Mouse (Mus musculus): ENCODE measurements at regions not wholly inside any gene's neighbourhood (a gene's known extent, or its start where the extent isn't known, plus 50 kb on each side); places are given as distances from the start of the nearest gene placed in this dataset.

DNA sequence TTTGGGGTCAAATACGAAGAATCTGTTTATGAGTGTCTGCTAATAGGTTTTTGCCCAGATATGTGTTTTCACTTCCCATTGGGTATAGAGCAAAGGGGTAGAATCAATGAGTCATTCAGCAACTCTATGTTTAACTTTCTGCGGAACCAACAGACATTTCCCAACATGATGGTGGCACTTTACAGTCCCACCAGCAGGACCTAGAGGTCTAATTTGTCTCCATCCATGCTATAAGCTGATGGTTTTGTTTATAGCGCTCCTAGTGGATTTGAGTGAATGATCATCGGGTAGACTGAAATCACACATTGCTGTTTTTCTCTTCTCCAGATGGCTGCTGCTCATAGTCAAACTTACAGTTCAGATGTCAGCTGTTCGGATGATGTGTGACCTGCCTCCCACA is 99.7 kb upstream of the Arid5b start:
- Histone ChIP-seq H3K36me3 (no peaks in the 10 kb centered on the region), H3K27ac (no peak overlapping the region)
- ATAC-seq (ENCODE audit: insufficient number of reproducible peaks, low FRiP score, low TSS enrichment, low read depth) = no peak

DNA sequence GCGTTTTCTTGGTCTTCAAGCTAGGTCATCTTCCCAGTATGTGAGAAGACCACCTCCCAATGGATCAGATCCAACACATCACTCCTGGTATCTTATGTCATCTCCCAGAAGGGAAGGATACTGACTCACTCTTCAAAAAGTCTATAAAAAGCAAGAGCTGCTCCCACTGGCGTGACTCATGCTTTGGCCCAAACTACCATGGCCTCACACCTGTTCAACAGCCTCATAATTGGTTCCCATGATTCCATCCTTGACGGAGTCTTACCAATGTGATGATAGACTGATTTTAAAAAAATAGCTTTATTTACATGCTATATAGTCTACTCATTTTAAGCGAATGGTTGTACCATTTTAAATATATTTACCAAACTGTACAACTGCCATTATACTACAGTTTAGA is 98.9 kb upstream of the Arid5b start:
- no peaks in the 10 kb centered on the region for H3K27me3 ChIP-seq
- 86% methylated on average over 4 of the region's 4 CpGs for WGBS
- ATAC-seq (ENCODE audit: insufficient number of reproducible peaks, low FRiP score, low TSS enrichment, low read depth) = no peak

More for the DNA sequence above, 99.7 kb upstream of the Arid5b start:
- H3K4me1 ChIP-seq = no peaks in the 10 kb centered on the region
- no peak overlapping the region for H3K4me2 ChIP-seq
- no peak overlapping the region for H3K4me3 ChIP-seq
- H3K9ac ChIP-seq = no peak overlapping the region
- H3K27me3 ChIP-seq = no peaks in the 10 kb centered on the region
- H3K9me3 ChIP-seq = no peaks in the 10 kb centered on the region
- WGBS = 85% methylated on average over 5 of the region's 5 CpGs

DNA sequence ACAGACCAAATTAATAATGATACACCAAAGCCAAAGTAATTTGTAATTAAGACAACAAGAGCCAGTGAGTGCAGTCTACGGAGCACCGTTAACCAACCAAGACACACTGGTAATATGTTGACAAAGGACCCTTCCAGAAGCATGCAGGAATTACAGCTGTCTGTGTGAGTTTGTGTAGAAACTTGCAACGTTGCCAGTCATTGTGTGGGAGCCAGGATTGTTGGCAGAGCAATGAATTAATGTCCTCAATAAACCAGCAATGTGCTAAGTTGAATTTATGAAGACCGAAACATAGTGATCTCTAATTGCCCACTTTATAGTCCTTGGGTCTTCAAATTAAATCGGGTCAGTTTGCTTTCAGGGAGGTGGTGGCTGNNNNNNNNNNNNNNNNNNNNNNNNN is 95.3 kb upstream of the Arid5b start:
- ATAC-seq (ENCODE audit: insufficient number of reproducible peaks, low FRiP score, low TSS enrichment, low read depth) = no peak
- Histone ChIP-seq H3K4me1 (no peaks in the 10 kb centered on the region), H3K36me3 (no peaks in the 10 kb centered on the region), H3K9me3 (no peaks in the 10 kb centered on the region), H3K9ac (no peak overlapping the region), H3K27ac (no peak overlapping the region), H3K27me3 (no peaks in the 10 kb centered on the region), H3K4me2 (no peak overlapping the region), H3K4me3 (no peak overlapping the region)
- WGBS = 62% methylated on average over 5 of the region's 5 CpGs

More for the DNA sequence above, 98.9 kb upstream of the Arid5b start:
- Histone ChIP-seq H3K36me3 (no peaks in the 10 kb centered on the region), H3K4me1 (no peaks in the 10 kb centered on the region), H3K4me3 (no peak overlapping the region), H3K27ac (no peak overlapping the region), H3K9me3 (no peaks in the 10 kb centered on the region), H3K4me2 (no peak overlapping the region), H3K9ac (no peak overlapping the region)

DNA sequence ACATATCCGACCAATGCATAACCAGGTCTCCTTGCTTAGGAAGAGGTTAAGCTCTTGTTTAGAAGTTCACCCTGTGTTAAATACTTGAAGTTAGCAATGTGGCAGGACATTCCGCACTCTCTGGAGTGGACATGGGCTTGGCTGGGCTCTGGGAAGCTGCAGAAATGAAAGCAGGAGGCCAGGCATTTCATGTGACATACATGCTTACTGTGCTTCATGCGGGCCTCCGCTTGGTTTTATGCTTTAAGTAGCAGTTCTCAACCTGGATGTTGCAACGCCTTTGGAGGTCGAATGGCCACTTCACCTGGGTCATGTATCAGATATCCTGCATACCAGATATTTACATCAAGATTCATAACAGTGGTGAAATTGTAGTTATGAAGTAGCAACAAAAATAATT is 93.2 kb upstream of the Arid5b start:
- Histone ChIP-seq H3K4me2 (no peak overlapping the region), H3K9ac (no peak overlapping the region), H3K4me3 (no peak overlapping the region), H3K9me3 (no peaks in the 10 kb centered on the region), H3K27ac (no peak overlapping the region), H3K4me1 (no peaks in the 10 kb centered on the region), H3K36me3 (no peaks in the 10 kb centered on the region), H3K27me3 (no peaks in the 10 kb centered on the region)
- 92% methylated on average over 6 of the region's 6 CpGs for WGBS
- ATAC-seq (ENCODE audit: insufficient number of reproducible peaks, low FRiP score, low TSS enrichment, low read depth) = no peak

DNA sequence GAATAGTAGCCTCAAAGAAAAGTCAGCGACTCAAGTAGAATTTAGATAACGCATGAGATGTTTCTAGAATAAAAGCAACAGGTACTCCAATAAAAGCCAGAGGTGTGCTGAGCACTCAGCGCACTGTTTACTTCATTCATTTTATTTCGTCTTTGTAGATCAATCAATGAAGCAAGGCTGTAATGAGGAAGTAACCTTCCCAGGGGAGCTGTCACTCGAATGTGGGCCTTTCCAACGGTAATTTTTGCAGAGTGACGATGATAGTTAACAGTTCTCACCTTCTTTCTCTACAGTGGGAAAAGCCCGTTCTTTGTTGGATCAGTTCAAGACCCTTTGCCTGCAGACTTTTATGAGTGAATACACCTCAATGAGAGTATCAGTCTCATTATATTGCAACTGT is 92.4 kb upstream of the Arid5b start:
- WGBS = 78% methylated on average over 8 of the region's 8 CpGs
- no peak for ATAC-seq (ENCODE audit: insufficient number of reproducible peaks, low FRiP score, low TSS enrichment, low read depth)

DNA sequence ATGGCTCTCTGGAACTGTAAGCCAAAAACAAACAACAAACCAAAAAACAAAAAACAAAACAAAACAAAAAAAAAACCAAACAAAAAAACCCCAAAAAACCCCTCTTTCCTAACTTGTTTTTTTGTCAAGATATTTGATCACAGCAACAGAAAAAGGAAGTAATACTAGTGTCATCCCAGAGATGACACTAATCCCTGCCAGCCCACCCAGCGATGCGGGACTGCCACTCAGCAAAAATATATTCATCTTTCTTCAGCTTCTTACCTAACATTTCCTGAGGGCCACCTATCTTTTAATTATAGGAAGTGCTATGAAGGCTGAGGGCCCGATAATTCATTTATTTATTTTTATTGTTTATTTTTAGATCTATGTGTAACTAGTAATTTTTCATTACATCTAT is 88.3 kb upstream of the Arid5b start:
- no peaks in the 10 kb centered on the region for H3K36me3 ChIP-seq
- H3K9me3 ChIP-seq = no peaks in the 10 kb centered on the region
- H3K4me2 ChIP-seq = no peak overlapping the region
- no peak overlapping the region for H3K4me3 ChIP-seq
- H3K9ac ChIP-seq = no peak overlapping the region
- no peaks in the 10 kb centered on the region for H3K27me3 ChIP-seq
- H3K4me1 ChIP-seq = no peaks in the 10 kb centered on the region
- H3K27ac ChIP-seq = no peak overlapping the region
- ATAC-seq (ENCODE audit: insufficient number of reproducible peaks, low FRiP score, low TSS enrichment, low read depth) = no peak
- WGBS = 90% methylated on average over 3 of the region's 3 CpGs

More for the DNA sequence above, 92.4 kb upstream of the Arid5b start:
- Histone ChIP-seq H3K4me1 (no peaks in the 10 kb centered on the region), H3K9ac (no peak overlapping the region), H3K27ac (no peak overlapping the region), H3K36me3 (no peaks in the 10 kb centered on the region), H3K4me2 (no peak overlapping the region), H3K4me3 (no peak overlapping the region), H3K9me3 (no peaks in the 10 kb centered on the region), H3K27me3 (no peaks in the 10 kb centered on the region)

DNA sequence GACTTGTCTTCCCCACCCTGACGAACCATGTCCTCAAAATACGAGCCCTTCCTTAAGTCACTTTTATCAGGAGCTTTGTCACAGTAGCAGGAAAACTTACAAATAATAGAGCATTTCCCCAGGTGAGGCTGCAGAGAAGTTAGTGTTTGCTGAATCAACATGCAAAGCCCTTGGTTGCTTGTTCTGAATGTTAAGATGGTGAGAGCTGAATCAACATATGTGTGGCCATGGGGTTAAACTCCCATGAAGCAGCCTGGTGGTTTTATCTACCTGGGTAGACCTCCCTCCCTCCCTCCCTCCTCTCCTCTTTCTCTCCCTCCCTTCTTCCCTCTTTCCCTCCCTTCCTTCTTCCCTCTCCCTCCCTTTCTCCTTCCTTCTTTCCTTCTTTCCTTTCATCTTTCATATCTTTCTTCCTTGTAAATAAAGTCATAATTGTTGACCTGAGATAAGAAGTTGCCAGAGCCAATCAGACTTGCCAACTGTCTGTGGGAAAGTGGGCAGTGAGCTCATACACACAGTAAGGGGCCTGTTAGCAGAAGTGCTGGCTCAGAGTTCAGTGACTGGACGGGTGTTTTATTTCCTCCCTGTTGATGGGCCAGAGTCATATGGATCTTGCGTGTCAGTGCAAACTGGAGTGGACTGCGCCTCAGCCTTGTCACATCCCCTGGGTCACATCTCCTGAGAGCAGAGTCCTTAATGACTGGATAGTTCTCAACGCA is 82.4 kb upstream of the Arid5b start:
- Histone ChIP-seq H3K4me1 (peaks cover 13% of the 10 kb centered on the region; the same call in 1 of the 2 replicates), H3K9me3 (no peaks in the 10 kb centered on the region), H3K27me3 (no peaks in the 10 kb centered on the region), H3K27ac (no peak overlapping the region), H3K4me2 (no peak overlapping the region), H3K4me3 (no peak overlapping the region), H3K36me3 (no peaks in the 10 kb centered on the region), H3K9ac (no peak overlapping the region)
- no peak for ATAC-seq (ENCODE audit: insufficient number of reproducible peaks, low FRiP score, low TSS enrichment, low read depth)
- WGBS = 68% methylated on average over 6 of the region's 6 CpGs

DNA sequence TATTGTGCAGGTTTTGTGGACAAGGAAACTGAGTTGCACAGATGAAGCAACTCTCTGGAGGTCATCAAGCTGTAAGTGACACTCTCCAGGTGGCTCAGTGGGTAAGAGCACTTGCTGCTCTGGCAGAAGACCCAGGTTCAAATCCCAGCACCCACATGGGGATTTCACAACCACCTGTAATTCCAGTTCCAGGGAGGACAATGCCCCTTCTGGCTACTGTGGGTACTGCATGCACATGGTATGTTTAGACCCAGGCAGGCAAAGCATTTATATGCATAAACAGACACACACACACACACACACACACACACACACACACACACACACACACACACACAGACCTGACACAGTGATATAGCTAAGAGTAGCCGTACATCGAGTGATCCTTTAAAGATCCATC is 80.6 kb upstream of the Arid5b start:
- ATAC-seq (ENCODE audit: insufficient number of reproducible peaks, low FRiP score, low TSS enrichment, low read depth) = no peak
- Histone ChIP-seq H3K9ac (no peak overlapping the region), H3K4me3 (no peak overlapping the region), H3K9me3 (no peaks in the 10 kb centered on the region), H3K4me1 (peaks cover 24% of the 10 kb centered on the region; the same call in 1 of the 2 replicates), H3K27ac (no peak overlapping the region), H3K27me3 (no peaks in the 10 kb centered on the region), H3K36me3 (no peaks in the 10 kb centered on the region), H3K4me2 (no peak overlapping the region)
- WGBS = 95% methylated on average over 2 of the region's 2 CpGs

DNA sequence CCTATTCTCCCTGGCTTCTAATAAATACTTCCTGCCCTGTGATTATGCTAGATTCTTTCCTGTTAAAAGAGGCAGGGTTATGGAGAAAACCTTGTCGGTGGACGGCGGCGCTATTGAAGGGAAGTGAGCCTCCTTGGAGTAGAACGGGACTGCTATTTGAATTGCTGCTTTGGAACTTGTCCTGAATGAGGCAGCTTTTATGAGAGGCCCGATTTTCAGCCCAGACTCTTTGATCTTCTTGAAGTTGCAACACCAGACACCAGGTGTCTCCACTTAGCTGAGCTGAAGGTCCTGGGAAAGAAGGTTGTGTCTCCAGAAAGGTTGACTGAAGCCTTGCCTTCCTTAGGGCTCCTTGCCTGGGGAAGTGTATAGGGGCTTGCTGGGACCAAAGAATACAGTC is 78.4 kb upstream of the Arid5b start:
- 14% methylated on average over 6 of the region's 6 CpGs for WGBS
- Histone ChIP-seq H3K9me3 (no peaks in the 10 kb centered on the region), H3K4me2 (no peak overlapping the region), H3K27ac (peak overlapping the region; percentile 67), H3K27me3 (no peaks in the 10 kb centered on the region), H3K36me3 (no peaks in the 10 kb centered on the region), H3K9ac (no peak overlapping the region), H3K4me1 (peaks cover 30% of the 10 kb centered on the region), H3K4me3 (no peak overlapping the region)
- no peak for ATAC-seq (ENCODE audit: insufficient number of reproducible peaks, low FRiP score, low TSS enrichment, low read depth)

DNA sequence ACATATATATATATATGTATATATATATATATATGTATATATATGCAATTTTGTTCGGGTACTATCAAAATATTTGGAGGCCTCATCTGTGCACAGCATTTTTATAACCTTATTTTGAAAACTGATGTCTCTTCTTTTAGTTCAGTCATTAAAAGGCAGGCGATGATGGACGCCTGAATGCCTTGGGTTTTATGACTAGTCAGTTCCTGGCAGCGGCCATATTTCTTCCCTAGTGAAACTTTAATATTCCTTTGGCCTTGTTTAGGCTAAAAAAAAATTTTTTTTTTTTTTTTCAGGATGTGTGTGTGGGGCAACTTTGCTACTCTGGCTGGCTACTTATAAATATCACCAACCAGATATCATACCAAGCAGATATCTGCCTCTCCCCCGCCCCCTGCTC is 78.0 kb upstream of the Arid5b start:
- ATAC-seq (ENCODE audit: insufficient number of reproducible peaks, low FRiP score, low TSS enrichment, low read depth) = no peak
- WGBS = 23% methylated on average over 5 of the region's 5 CpGs
- Histone ChIP-seq H3K4me3 (no peak overlapping the region), H3K9ac (no peak overlapping the region), H3K27ac (peak overlapping the region; percentile 67), H3K9me3 (no peaks in the 10 kb centered on the region), H3K4me2 (no peak overlapping the region), H3K4me1 (peaks cover 30% of the 10 kb centered on the region), H3K36me3 (no peaks in the 10 kb centered on the region), H3K27me3 (no peaks in the 10 kb centered on the region)

DNA sequence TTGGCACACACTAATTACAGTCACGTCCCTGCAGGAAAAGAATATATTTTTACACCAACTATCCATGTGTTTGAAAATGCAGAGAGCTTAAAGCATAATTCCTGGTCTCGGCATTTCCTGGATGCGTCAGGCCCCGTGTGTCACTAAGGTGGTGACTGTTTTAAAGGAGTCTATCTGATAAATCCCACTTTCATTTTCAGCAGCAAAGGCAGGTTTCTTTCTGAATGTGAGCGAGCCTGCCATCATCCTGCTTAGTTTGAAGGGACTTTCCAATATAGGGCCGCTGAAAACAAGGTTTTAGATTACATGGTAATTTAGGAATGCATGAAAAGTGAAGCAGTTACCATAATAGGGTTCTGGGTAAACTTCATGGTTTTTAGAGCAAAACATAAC is 77.5 kb upstream of the Arid5b start:
- ATAC-seq (ENCODE audit: insufficient number of reproducible peaks, low FRiP score, low TSS enrichment, low read depth) = no peak
- WGBS = 8% methylated on average over 6 of the region's 6 CpGs
- Histone ChIP-seq H3K36me3 (no peaks in the 10 kb centered on the region), H3K4me3 (0 out of 2 replicates have a peak overlapping the region, but pooled peaks have one; percentile 3), H3K9me3 (no peaks in the 10 kb centered on the region), H3K27me3 (no peaks in the 10 kb centered on the region), H3K4me2 (peak overlapping the region; percentile 25; the same call in 1 of the 2 replicates), H3K27ac (peak overlapping the region; percentile 83), H3K9ac (no peak overlapping the region), H3K4me1 (peaks cover 30% of the 10 kb centered on the region)

DNA sequence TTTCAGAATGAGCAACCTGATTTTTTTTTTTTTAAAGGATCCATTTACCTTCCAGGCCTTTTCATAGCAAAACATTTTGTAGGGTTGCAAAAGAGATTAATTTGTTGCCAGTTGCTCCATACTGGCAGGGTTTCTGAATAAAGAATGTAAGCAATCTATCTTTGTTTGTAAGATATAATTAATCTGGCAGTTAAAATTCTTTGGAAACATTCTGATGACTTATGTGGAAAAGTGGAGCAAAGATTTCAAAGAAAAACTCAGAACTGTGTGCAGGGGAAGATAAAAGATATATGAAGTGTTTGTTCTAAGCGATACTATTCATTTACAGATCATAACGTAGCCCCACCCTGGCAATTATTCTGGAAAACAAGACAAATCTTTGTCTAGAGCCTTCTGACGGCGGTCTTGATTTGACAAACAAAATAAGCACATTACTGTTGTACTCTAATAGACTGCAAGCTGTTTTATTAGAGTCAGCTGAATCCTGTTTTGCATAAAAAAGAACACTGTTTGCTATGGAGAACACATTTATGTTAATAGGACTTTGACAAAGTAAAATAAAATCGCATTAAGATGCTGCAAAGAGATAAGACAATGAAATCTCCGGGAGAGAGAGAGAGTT is 77.0 kb upstream of the Arid5b start:
- Histone ChIP-seq H3K9me3 (no peaks in the 10 kb centered on the region), H3K27me3 (no peaks in the 10 kb centered on the region), H3K36me3 (no peaks in the 10 kb centered on the region), H3K4me3 (0 out of 2 replicates have a peak overlapping the region, but pooled peaks have one; percentile 3), H3K4me1 (peaks cover 30% of the 10 kb centered on the region), H3K9ac (no peak overlapping the region), H3K27ac (peak overlapping the region; percentile 83), H3K4me2 (peak overlapping the region; percentile 25; the same call in 1 of the 2 replicates)
- ATAC-seq (ENCODE audit: insufficient number of reproducible peaks, low FRiP score, low TSS enrichment, low read depth) = no peak
- WGBS = 16% methylated on average over 6 of the region's 6 CpGs
